Mouse (Mus musculus) liver, postnatal 0 days (tissue): ENCODE results near the gene Cpsf2.

ENCODE experiments used
- CTCF ChIP-seq: sonication (generic); IDR thresholded peaks from 2 replicates; pipeline ENCODE4 v1.5.1; 2016; ENCODE audit warnings: antibody characterized with exemption, low read depth
- EP300 ChIP-seq: IDR thresholded peaks from 2 replicates; pipeline ENCODE4 v1.6.1; 2016; ENCODE audit warnings: antibody characterized with exemption, low read depth, mild to moderate bottlenecking

DNA sequence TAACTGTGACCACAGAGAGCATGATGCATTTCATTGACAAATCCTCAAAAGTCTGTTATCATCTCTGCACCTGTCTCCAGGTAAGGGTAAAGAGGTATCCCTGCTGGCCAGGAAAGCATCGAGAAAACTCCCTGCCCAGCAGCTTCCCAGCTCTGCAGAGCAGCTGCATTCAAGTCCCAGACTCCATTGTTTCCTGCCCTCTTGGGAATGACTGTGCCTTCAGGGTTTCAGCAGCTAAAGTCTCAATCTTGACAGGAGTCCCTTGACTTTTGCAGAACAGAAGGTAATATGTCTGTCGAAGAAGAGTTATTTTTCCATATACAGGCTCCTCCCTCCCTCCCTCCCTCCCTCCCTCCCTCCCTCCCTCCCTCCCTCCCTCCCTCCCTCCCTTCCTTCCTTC, 65.9 kb downstream of the Cpsf2 start:
- TF ChIP-seq CTCF: no peak
- TF ChIP-seq EP300: no peak
